Mouse (Mus musculus) neural tube, embryonic 15.5 days (tissue): ENCODE results near the gene Olfr61. TPM values are rescaled to one million over a fixed set of nuclear protein-coding genes. Genes with fewer than 3 reads are reported as not detected.
"Not testable (repeated sequence)": the region's sequence is repeated elsewhere in the genome, so short reads cannot be mapped to it uniquely, and the experiment has no call there.

Experiments
- ATAC-seq: fragments of 200-750 bp; cut with Nextera tagmentation; 2 replicates; pipeline ENCODE4 v1.8.0; 2017; ENCODE audit warnings: mild to moderate bottlenecking, moderate TSS enrichment, moderate library complexity; ENCODE audit not compliant: low FRiP score
- H3K27ac ChIP-seq: fragments of 300-500 bp; sonication (generic); replicated peaks from 2 replicates; pipeline ENCODE4 v1.5.1; 2015; ENCODE audit warnings: mild to moderate bottlenecking, inconsistent platforms
- H3K27me3 ChIP-seq: fragments of 300-500 bp; sonication (generic); replicated peaks from 2 replicates; pipeline ENCODE4 v1.6.1; 2015; ENCODE audit warnings: inconsistent platforms
- H3K36me3 ChIP-seq: fragments of 300-500 bp; sonication (generic); 2 replicates; pipeline ENCODE4 v1.6.1; 2015; ENCODE audit warnings: inconsistent platforms
- H3K4me1 ChIP-seq: fragments of 300-500 bp; sonication (generic); 2 replicates; pipeline ENCODE4 v1.6.1; 2015; ENCODE audit warnings: inconsistent platforms
- H3K4me2 ChIP-seq: fragments of 300-500 bp; sonication (generic); 2 replicates; pipeline ENCODE4 v1.6.1; 2015; ENCODE audit warnings: inconsistent platforms, mild to moderate bottlenecking, moderate library complexity
- H3K4me3 ChIP-seq: fragments of 300-500 bp; sonication (generic); replicated peaks from 2 replicates; pipeline ENCODE4 v1.5.1; 2015; ENCODE audit warnings: mild to moderate bottlenecking, inconsistent platforms
- H3K9ac ChIP-seq: fragments of 300-500 bp; sonication (generic); replicated peaks from 2 replicates; pipeline ENCODE4 v1.6.1; 2015; ENCODE audit warnings: mild to moderate bottlenecking, inconsistent platforms
- H3K9me3 ChIP-seq: fragments of 300-500 bp; sonication (generic); replicated peaks from 2 replicates; pipeline ENCODE4 v1.6.1; 2016; ENCODE audit warnings: inconsistent platforms
- WGBS: fragments of 180-500 bp; shearing (Covaris S2); methylation state at CpG from one replicate; pipeline ENCODE4 v1.1.7; 2015; ENCODE audit warnings: mixed read lengths; 5-methylcytosine and 5-hydroxymethylcytosine counted together
- polyA plus RNA-seq: library from polyadenylated mRNA; unstranded; fragments of >200 nt; fragmentation: Nextera tagmentation; extraction: Ambion mirVana; gene quantifications from 2 replicates; pipeline ENCODE4 v1.2.1, GENCODE M21; 2015

Gene Olfr61
- polyA plus RNA-seq = not detected in 2 replicates

DNA sequence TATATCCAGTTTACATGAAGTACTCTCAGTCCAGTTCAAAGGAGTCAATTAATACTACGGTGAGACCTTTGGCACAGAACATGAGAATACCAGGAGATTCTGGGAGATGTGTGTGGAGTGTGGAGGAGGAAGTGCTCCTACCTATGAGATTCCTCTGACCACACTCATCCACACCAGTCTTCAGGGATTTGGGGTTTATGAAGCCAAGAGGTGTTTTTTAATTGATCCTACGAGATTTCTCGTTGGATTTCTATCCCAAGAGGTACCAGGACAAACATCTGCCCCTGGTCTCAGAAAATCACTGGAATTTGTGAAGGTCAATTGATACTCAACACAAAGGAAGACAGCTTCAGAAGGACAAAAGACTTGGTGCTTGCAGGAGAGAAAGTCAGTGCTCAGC, at the start of gene Olfr61:
Gene Olfr61, plus strand, starts transcription at position 301 of the 400 bp plus-strand sequence.
- H3K9ac ChIP-seq, H3K4me3 ChIP-seq, H3K27me3 ChIP-seq, H3K27ac ChIP-seq, ATAC-seq, H3K9me3 ChIP-seq, H3K4me1 ChIP-seq, H3K4me2 ChIP-seq, H3K36me3 ChIP-seq: not testable (repeated sequence)
- WGBS = 89% methylated on average over 3 of the region's 3 CpGs

DNA sequence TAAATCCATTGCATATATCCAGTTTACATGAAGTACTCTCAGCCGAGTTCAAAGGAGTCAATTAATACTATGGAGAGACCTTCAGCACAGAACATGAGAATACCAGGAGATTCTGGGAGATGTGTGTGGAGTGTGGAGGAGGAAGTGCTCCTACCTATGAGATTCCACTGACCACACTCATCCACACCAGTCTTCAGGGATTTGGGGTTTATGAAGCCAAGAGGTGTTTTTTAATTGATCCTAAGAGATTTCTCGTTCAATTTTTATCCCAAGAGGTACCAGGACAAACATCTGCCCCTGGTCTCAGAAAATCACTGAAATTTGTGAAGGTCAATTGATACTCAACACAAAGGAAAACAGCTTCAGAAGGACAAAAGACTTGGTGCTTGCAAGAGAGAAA, 27.8 kb upstream of the Olfr61 start, which contains the start of gene Olfr46:
Gene Olfr46, plus strand, starts transcription at position 301 of the 400 bp plus-strand sequence.
- H3K27me3 ChIP-seq, H3K4me1 ChIP-seq, H3K36me3 ChIP-seq, H3K9ac ChIP-seq, H3K4me2 ChIP-seq, ATAC-seq, H3K27ac ChIP-seq, H3K9me3 ChIP-seq, H3K4me3 ChIP-seq: not testable (repeated sequence)
- WGBS = 85% methylated on average over 2 of the region's 2 CpGs

DNA sequence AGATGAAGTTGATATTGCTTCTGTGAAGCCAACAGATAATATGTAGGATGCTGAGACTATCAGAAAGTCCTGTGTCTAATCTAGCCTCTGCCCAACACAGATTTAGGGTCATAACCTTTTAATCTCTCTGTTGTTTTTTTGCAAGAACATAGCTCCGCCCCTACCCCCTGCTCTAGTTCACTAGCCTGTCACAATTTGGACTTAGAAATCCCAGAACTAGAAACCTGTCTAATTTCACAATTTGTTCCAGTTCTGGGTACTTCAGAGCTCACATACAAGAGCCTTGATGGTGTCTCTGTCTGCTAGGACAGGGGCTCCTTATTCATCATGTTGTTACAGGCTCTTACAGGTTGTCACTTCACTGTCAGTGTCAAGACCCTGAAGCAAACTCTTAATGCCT, 1.8 kb downstream of the Olfr61 start:
- Histone ChIP-seq H3K27me3 (no peaks in the 10 kb centered on the region), H3K4me3 (no peak overlapping the region)

DNA sequence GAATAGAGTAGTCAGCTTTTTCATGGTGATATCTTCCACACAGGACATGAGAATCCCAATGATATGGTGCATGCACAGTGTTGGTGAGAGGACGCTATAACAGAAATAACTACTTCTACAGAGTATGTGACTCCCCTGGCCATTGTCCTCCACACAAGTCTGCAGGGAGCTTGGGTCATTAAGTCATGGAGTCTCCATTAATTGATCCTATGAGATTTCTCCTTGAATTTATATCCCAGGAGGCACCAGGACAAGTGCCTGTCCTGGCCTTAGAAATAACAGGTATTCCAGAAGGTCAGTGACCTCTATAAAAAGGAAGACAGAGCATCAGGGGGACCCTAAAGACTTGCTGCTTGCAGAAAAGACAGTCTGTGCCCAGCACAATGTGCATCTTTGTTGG, 17.4 kb downstream of the Olfr61 start, which contains the start of gene Olfr53:
Gene Olfr53, plus strand, starts transcription at position 301 of the 400 bp plus-strand sequence.
- 87% methylated on average over 1 of the region's 1 CpGs for WGBS
- Histone ChIP-seq H3K36me3 (no peaks in the 10 kb centered on the region), H3K9me3 (no peaks in the 10 kb centered on the region), H3K4me3 (no peak within 1 kb of the TSS), H3K27me3 (no peaks in the 10 kb centered on the region), H3K9ac (no peak within 1 kb of the TSS), H3K27ac (no peak within 1 kb of the TSS), H3K4me1 (no peaks in the 10 kb centered on the region), H3K4me2 (no peak within 1 kb of the TSS)
- no peak for ATAC-seq

More for the DNA sequence above, 1.8 kb downstream of the Olfr61 start:
- Histone ChIP-seq H3K4me2 (no peak overlapping the region), H3K9ac (no peak overlapping the region), H3K4me1 (no peaks in the 10 kb centered on the region), H3K27ac (no peak overlapping the region), H3K36me3 (no peaks in the 10 kb centered on the region), H3K9me3 (no peaks in the 10 kb centered on the region)
- WGBS = 84% methylated on average over 1 of the region's 1 CpGs
- ATAC-seq = no peak

DNA sequence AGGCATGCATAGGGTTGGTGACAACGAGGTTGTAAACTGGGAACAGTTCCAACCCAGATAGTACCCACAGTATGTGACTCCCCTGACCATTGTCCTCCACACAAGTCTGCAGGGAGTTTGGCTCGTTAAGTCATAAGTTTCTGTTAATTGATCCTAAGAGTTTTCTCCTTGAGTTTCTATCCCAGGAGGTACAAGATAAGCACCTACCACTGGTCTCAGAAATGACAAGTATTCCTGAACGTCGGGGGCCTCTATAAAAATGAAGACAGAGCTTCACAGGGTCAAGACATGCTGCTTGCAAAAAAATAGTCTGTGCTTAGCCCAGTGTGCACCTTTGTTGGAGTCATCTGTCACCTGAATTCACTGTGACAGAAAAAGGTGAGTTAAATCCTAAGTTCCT, 30.9 kb downstream of the Olfr61 start, which contains the start of gene Olfr539:
Gene Olfr539, plus strand, starts transcription at position 301 of the 400 bp plus-strand sequence.
- 72% methylated on average over 4 of the region's 4 CpGs for WGBS
- no peaks in the 10 kb centered on the region for H3K27me3 ChIP-seq

DNA sequence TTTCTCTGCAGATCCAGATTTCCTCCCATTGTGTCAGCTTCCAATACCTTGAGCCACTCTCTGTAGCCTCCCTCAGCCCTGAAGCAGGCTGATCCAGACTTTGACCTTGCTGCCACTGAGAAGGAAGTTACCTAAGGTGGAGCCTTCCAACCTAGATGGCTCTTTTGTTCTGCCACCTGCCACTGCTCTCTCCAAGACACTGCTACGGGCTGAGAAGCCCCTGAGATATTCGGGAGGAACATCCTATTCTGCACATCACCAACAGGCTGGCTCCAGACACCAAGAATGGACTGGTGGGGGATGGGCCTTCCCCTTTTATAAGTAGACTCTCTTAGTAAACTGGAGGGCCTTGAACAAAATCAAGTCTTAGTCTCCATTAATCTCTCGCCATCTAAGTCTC, 41.9 kb downstream of the Olfr61 start:
- H3K36me3 ChIP-seq, H3K4me3 ChIP-seq, H3K4me1 ChIP-seq, H3K27ac ChIP-seq, H3K27me3 ChIP-seq, H3K9ac ChIP-seq, H3K9me3 ChIP-seq, ATAC-seq, H3K4me2 ChIP-seq: not testable (repeated sequence)
- WGBS = 95% methylated on average over 3 of the region's 3 CpGs

More for the DNA sequence above, 30.9 kb downstream of the Olfr61 start, which contains the start of gene Olfr539:
- Histone ChIP-seq H3K9ac (no peak within 1 kb of the TSS), H3K27ac (no peak within 1 kb of the TSS), H3K4me2 (no peak within 1 kb of the TSS), H3K36me3 (no peaks in the 10 kb centered on the region), H3K4me3 (no peak within 1 kb of the TSS), H3K4me1 (no peaks in the 10 kb centered on the region), H3K9me3 (no peaks in the 10 kb centered on the region)
- ATAC-seq = no peak

DNA sequence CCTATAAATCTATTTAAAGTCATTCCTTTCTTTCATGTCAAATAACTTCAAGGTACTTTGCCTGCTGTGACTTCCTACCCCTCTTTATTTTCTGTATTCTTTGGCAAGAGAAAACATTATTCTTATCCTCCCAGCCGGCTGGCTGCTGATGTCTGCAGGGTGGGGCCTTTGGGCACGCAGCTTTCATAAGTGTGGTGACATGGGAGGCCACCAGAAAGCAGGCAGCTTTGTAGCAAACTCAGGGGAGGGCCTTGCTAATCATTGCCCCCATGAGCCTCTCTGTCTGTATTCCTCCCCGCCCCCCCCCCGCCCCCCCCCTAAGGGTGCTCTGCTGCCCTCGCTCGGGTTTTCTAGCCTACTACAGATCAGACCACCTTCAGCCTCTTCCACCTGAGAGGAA, 47.1 kb downstream of the Olfr61 start:
- 0% methylated on average over 6 of the region's 6 CpGs for WGBS

DNA sequence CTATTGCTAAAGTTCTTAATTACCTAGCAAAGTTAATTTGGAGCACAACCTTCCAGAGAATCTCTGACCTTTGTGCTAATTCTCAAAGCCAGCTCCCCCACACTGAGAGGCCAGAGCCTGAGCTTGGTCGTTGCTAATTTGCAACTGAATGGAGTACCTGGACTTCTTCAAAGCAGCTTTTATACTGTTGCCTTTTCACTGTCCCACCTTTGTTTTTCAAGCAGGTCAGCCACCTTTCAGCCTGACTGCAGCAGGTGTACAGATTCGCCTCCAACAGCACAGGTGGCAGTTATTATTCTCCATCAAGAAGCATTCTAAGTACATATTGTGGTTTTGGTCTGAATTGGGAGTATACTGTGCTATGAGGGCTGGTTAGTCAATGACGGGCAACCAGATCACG, 50.8 kb downstream of the Olfr61 start:
- not testable (repeated sequence) for H3K9me3 ChIP-seq, H3K27ac ChIP-seq, H3K4me1 ChIP-seq, H3K4me2 ChIP-seq, H3K9ac ChIP-seq, H3K27me3 ChIP-seq, H3K4me3 ChIP-seq, H3K36me3 ChIP-seq, ATAC-seq
- WGBS = 74% methylated on average over 4 of the region's 4 CpGs

More for the DNA sequence above, 47.1 kb downstream of the Olfr61 start:
- Histone ChIP-seq H3K9me3 (no peaks in the 10 kb centered on the region), H3K27me3 (no peaks in the 10 kb centered on the region), H3K4me2 (peak overlapping the region; percentile 40), H3K4me1 (no peaks in the 10 kb centered on the region), H3K9ac (0 out of 2 replicates have a peak overlapping the region, but pooled peaks have one; percentile 11), H3K36me3 (no peaks in the 10 kb centered on the region), H3K4me3 (no peak overlapping the region), H3K27ac (no peak overlapping the region)
- ATAC-seq = no peak

DNA sequence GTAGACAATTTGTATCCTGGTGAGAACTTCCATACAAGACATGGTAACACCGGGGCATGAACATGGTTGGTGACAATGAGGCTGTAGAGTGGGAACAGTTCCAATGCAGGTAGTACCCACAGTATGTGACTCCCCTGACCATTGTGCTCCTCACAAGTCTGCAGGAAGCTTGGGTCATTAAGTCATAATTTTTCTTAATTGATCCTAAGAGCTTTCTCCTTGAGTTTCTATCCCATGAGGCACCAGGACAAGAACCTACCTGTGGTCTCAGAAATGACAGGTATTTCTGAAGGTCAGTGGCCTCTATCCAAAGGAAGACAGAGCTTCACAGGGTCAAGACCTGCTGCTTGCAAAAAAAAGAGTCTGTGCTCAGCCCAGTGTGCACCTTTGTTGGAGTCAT, 52.9 kb downstream of the Olfr61 start, which contains the start of gene Olfr45:
Gene Olfr45, plus strand, starts transcription at position 301 of the 400 bp plus-strand sequence.
- Histone ChIP-seq H3K4me3 (no peak within 1 kb of the TSS), H3K27me3 (no peaks in the 10 kb centered on the region), H3K4me2 (no peak within 1 kb of the TSS), H3K4me1 (no peaks in the 10 kb centered on the region), H3K9me3 (no peaks in the 10 kb centered on the region), H3K27ac (no peak within 1 kb of the TSS), H3K9ac (no peak within 1 kb of the TSS), H3K36me3 (no peaks in the 10 kb centered on the region)
- no peak for ATAC-seq
- WGBS = 97% methylated on average over 1 of the region's 1 CpGs

Other genes with a start within 250 kb of the Olfr61 start
- gene Olfr531, start 226.1 kb upstream of the Olfr61 start, polyA plus RNA-seq = not detected in 2 replicates
- not detected in 2 replicates for gene Olfr532, start 207.3 kb upstream of the Olfr61 start, polyA plus RNA-seq
- gene Olfr533, start 165.6 kb upstream of the Olfr61 start, polyA plus RNA-seq = not detected in 2 replicates
- not detected in 2 replicates for gene Olfr535, start 144.8 kb upstream of the Olfr61 start, polyA plus RNA-seq
- not detected in 2 replicates for gene Olfr536, start 121.6 kb upstream of the Olfr61 start, polyA plus RNA-seq
- not detected in 2 replicates for gene Olfr538, start 61.1 kb upstream of the Olfr61 start, polyA plus RNA-seq
- 0.01 TPM in 1 of 2 replicates, not detected in the other for gene Olfr46, start 27.7 kb upstream of the Olfr61 start, polyA plus RNA-seq
- not detected in 2 replicates for gene Olfr53, start 17.5 kb downstream of the Olfr61 start, polyA plus RNA-seq
- 0.01 TPM in 2 replicates for gene Olfr539, start 31.0 kb downstream of the Olfr61 start, polyA plus RNA-seq
- not detected in 2 replicates for gene Olfr45, start 53.0 kb downstream of the Olfr61 start, polyA plus RNA-seq
- gene Olfr541, start 68.3 kb downstream of the Olfr61 start, polyA plus RNA-seq = not detected in 2 replicates
- gene Cyp2e1, start 134.8 kb downstream of the Olfr61 start, polyA plus RNA-seq = not detected in 2 replicates
- gene Syce1, start 158.9 kb downstream of the Olfr61 start, polyA plus RNA-seq = 0.47 and 0.73 TPM in 2 replicates
- 29.4 and 33.1 TPM in 2 replicates for gene Zfp941, start 193.2 kb downstream of the Olfr61 start, polyA plus RNA-seq
- 0.23 and 0.46 TPM in 2 replicates for gene Urah, start 206.0 kb downstream of the Olfr61 start, polyA plus RNA-seq
- not detected in 2 replicates for gene Scgb1c1, start 216.6 kb downstream of the Olfr61 start, polyA plus RNA-seq
- not detected in 2 replicates for gene Odf3, start 218.8 kb downstream of the Olfr61 start, polyA plus RNA-seq
- not detected in 2 replicates for gene Gm45785, start 227.4 kb downstream of the Olfr61 start, polyA plus RNA-seq
- 91.9 and 94.8 TPM in 2 replicates for gene Ric8a, start 228.0 kb downstream of the Olfr61 start, polyA plus RNA-seq
- 45.8 and 49.1 TPM in 2 replicates for gene Bet1l, start 228.6 kb downstream of the Olfr61 start, polyA plus RNA-seq